Mouse (Mus musculus): Measurements from ENCODE around the gene Cmtm1.

DNA sequence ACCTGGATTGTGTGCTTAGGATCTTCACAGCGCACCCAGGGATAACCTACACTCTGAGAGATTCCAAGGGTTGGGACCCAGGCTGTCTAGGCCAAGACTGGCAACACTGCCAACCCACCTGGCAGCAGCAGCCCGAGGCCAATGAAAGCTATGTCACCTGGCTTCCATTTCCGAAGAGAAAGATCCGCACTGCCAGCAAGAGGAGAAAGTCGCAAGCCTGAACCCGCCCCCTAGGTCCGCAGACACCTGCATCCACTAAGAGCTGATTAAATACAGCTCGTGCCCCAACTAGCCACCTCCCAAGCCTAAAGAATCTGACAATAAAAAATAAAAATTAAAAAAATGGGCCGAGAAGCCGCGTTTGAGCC is 62.1 kb downstream of the Cmtm1 start:
- TF ChIP-seq CHD1 (IDR thresholded peaks at IDR 0.05; ENCODE audit: low read depth, low read length), result no peak
- TF ChIP-seq CTCF (conservative IDR thresholded peaks at IDR 0.05 in 1 of 2, IDR thresholded peaks at IDR 0.05 in 1 of 2; ENCODE audit: low read depth in 2 of 2, low read length in 2 of 2), result no peak
- no peak for TF ChIP-seq TBP (conservative IDR thresholded peaks at IDR 0.05; ENCODE audit: low read depth, low read length)
- no peak for TF ChIP-seq POLR2A (IDR thresholded peaks at IDR 0.05; ENCODE audit: low read depth, low read length)
- TF ChIP-seq SMC3 (IDR thresholded peaks at IDR 0.05; ENCODE audit: low read depth, low read length), result no peak
- no peak for TF ChIP-seq RCOR1 (conservative IDR thresholded peaks at IDR 0.05; ENCODE audit: low read depth, low read length)
